Mouse (Mus musculus): ENCODE results near the gene Pecr. TPM values are rescaled to one million over a fixed set of nuclear protein-coding genes. Genes with fewer than 3 reads are reported as not detected.

Pecr gene
- total and polyA plus RNA-seq, 2 experiments = 228 to 269 TPM

GRCm38 (mm10) chr1:72256381-72257256 lies 27.5 kb downstream of the Pecr start:
- Histone ChIP-seq H3K4me1 (ENCODE audit: control insufficient read depth, insufficient read depth, low read length) (no peaks in the 10 kb centered on the region; the same call in 1 of the 2 replicates), H3K79me2 (ENCODE audit: control insufficient read depth, insufficient read depth, low read length) (no peaks in the 10 kb centered on the region), H3K4me3 (ENCODE audit: insufficient read depth, low read depth, low read length) (no peak overlapping the region), H3K9ac (ENCODE audit: low read depth, low read length) (no peak overlapping the region), H3K27ac (replicated peaks; ENCODE audit: insufficient read depth, low read depth, low read length) (no peak overlapping the region), H3K36me3 (ENCODE audit: control insufficient read depth, insufficient read depth, low read length) (peaks cover 25% of the 10 kb centered on the region), H3K27me3 (ENCODE audit: control insufficient read depth, insufficient read depth, low read length) (no peaks in the 10 kb centered on the region)
- TF ChIP-seq POLR2A (IDR thresholded peaks at IDR 0.05; ENCODE audit: extremely low read depth, insufficient read depth, low read length) (no peak), CTCF (IDR thresholded peaks at IDR 0.05; ENCODE audit: low read depth, low read length) (no peak)
- 85% methylated on average over 9 of the region's 9 CpGs for WGBS
- peak; percentile 20 for DNase-seq (ENCODE audit: extremely low read depth, low read depth, low spot score)

- 67% methylated on average over 11 of the region's 11 CpGs for WGBS
- H3K27ac ChIP-seq (replicated peaks; ENCODE audit: insufficient read depth, low read depth, low read length) = no peak overlapping the region
Measured at GRCm38 (mm10) chr1:72255854-72256175, 28.3 kb downstream of the Pecr start.

GRCm38 (mm10) chr1:72255062-72255853 lies 28.9 kb downstream of the Pecr start:
- H3K27me3 ChIP-seq (ENCODE audit: control insufficient read depth, insufficient read depth, low read length) = no peaks in the 10 kb centered on the region
- TF ChIP-seq CTCF (IDR thresholded peaks at IDR 0.05; ENCODE audit: low read depth, low read length) (no peak), POLR2A (IDR thresholded peaks at IDR 0.05; ENCODE audit: extremely low read depth, insufficient read depth, low read length) (peak; percentile 21; the same call in 1 of the 2 replicates)
- no peak overlapping the region for H3K4me3 ChIP-seq (ENCODE audit: insufficient read depth, low read depth, low read length)
- no peaks in the 10 kb centered on the region; the same call in 1 of the 2 replicates for H3K4me1 ChIP-seq (ENCODE audit: control insufficient read depth, insufficient read depth, low read length)
- H3K9ac ChIP-seq (ENCODE audit: low read depth, low read length) = no peak overlapping the region
- peaks cover 14% of the 10 kb centered on the region for H3K36me3 ChIP-seq (ENCODE audit: control insufficient read depth, insufficient read depth, low read length)
- 12% methylated on average over 15 of the region's 15 CpGs for WGBS
- H3K27ac ChIP-seq (replicated peaks; ENCODE audit: insufficient read depth, low read depth, low read length) = 0 out of 2 replicates have a peak overlapping the region, but pooled peaks have one; percentile 0
- H3K79me2 ChIP-seq (ENCODE audit: control insufficient read depth, insufficient read depth, low read length) = no peaks in the 10 kb centered on the region
- DNase-seq (ENCODE audit: extremely low read depth, low read depth, low spot score) = peak; percentile 89

More at GRCm38 (mm10) chr1:72255854-72256175, 28.3 kb downstream of the Pecr start:
- H3K4me1 ChIP-seq (ENCODE audit: control insufficient read depth, insufficient read depth, low read length) = no peaks in the 10 kb centered on the region; the same call in 1 of the 2 replicates
- DNase-seq (ENCODE audit: extremely low read depth, low read depth, low spot score) = no peak
- no peaks in the 10 kb centered on the region for H3K79me2 ChIP-seq (ENCODE audit: control insufficient read depth, insufficient read depth, low read length)
- H3K9ac ChIP-seq (ENCODE audit: low read depth, low read length) = no peak overlapping the region
- H3K36me3 ChIP-seq (ENCODE audit: control insufficient read depth, insufficient read depth, low read length) = peaks cover 18% of the 10 kb centered on the region
- H3K27me3 ChIP-seq (ENCODE audit: control insufficient read depth, insufficient read depth, low read length) = no peaks in the 10 kb centered on the region
- no peak overlapping the region for H3K4me3 ChIP-seq (ENCODE audit: insufficient read depth, low read depth, low read length)
- TF ChIP-seq CTCF (IDR thresholded peaks at IDR 0.05; ENCODE audit: low read depth, low read length) (no peak), POLR2A (IDR thresholded peaks at IDR 0.05; ENCODE audit: extremely low read depth, insufficient read depth, low read length) (no peak)

- no peaks in the 10 kb centered on the region for H3K79me2 ChIP-seq (ENCODE audit: control insufficient read depth, insufficient read depth, low read length)
- peak overlapping the region; percentile 61 for H3K4me3 ChIP-seq (ENCODE audit: insufficient read depth, low read depth, low read length)
- peak overlapping the region; percentile 43 for H3K27ac ChIP-seq (replicated peaks; ENCODE audit: insufficient read depth, low read depth, low read length)
- H3K27me3 ChIP-seq (ENCODE audit: control insufficient read depth, insufficient read depth, low read length) = no peaks in the 10 kb centered on the region
- peak overlapping the region; percentile 78 for H3K9ac ChIP-seq (ENCODE audit: low read depth, low read length)
- peak; percentile 70 for DNase-seq (ENCODE audit: extremely low read depth, low read depth, low spot score)
- TF ChIP-seq CTCF (IDR thresholded peaks at IDR 0.05; ENCODE audit: low read depth, low read length) (no peak), POLR2A (IDR thresholded peaks at IDR 0.05; ENCODE audit: extremely low read depth, insufficient read depth, low read length) (peak; percentile 79; the same call in 1 of the 2 replicates)
- H3K36me3 ChIP-seq (ENCODE audit: control insufficient read depth, insufficient read depth, low read length) = peaks cover 9% of the 10 kb centered on the region
- no peaks in the 10 kb centered on the region; the same call in 1 of the 2 replicates for H3K4me1 ChIP-seq (ENCODE audit: control insufficient read depth, insufficient read depth, low read length)
- 2% methylated on average over 35 of the region's 35 CpGs for WGBS
Measured at GRCm38 (mm10) chr1:72254545-72255061, 29.5 kb downstream of the Pecr start.

GRCm38 (mm10) chr1:72253881-72254491 lies 30.1 kb downstream of the Pecr start:
- H3K27me3 ChIP-seq (ENCODE audit: control insufficient read depth, insufficient read depth, low read length) = no peaks in the 10 kb centered on the region
- no peaks in the 10 kb centered on the region for H3K79me2 ChIP-seq (ENCODE audit: control insufficient read depth, insufficient read depth, low read length)
- peaks cover 4% of the 10 kb centered on the region for H3K36me3 ChIP-seq (ENCODE audit: control insufficient read depth, insufficient read depth, low read length)
- TF ChIP-seq POLR2A (IDR thresholded peaks at IDR 0.05; ENCODE audit: extremely low read depth, insufficient read depth, low read length) = no peak
- TF ChIP-seq CTCF (IDR thresholded peaks at IDR 0.05; ENCODE audit: low read depth, low read length) = no peak
- no peaks in the 10 kb centered on the region; the same call in 1 of the 2 replicates for H3K4me1 ChIP-seq (ENCODE audit: control insufficient read depth, insufficient read depth, low read length)
- H3K27ac ChIP-seq (replicated peaks; ENCODE audit: insufficient read depth, low read depth, low read length) = no peak overlapping the region
- DNase-seq (ENCODE audit: extremely low read depth, low read depth, low spot score) = no peak
- no peak overlapping the region for H3K4me3 ChIP-seq (ENCODE audit: insufficient read depth, low read depth, low read length)
- no peak overlapping the region for H3K9ac ChIP-seq (ENCODE audit: low read depth, low read length)
- WGBS = 58% methylated on average over 11 of the region's 11 CpGs
